32 mouse cellular contexts compared by ENCODE assay signal in genomic region chr3:153817376-153817890, GRCm38 (mm10). TPM values are rescaled to one million over a fixed set of nuclear protein-coding genes. Genes with fewer than 3 reads are reported as not detected.
DNase-seq lines count a peak whose midpoint lies in the region; ATAC-seq lines count a peak whose summit lies in the region.
"Had no signal": no experiment of that assay in that cellular context is flagged by ENCODE, and none has a peak within 500 bp of the region (broad histone marks: within the 10 kb centered on the region; RNA-seq: fewer than 3 reads in every experiment).

No protein-coding gene starts in this region.

- H3K4me2 ChIP-seq in forebrain, embryonic 14.5 days (ENCODE audit: low read length), result no peak overlapping the region
- H3K4me2 ChIP-seq in liver, embryonic 13.5 days, result no peak overlapping the region
- H3K4me2 ChIP-seq: embryonic facial prominence, embryonic 15.5 days; forebrain, embryonic 13.5 days; heart, embryonic 12.5 days; hindbrain, embryonic 14.5 days; limb, embryonic 15.5 days; liver, embryonic 15.5 days; lung, embryonic 15.5 days; midbrain, embryonic 15.5 days; neural tube, embryonic 15.5 days had no signal

- DNase-seq in forebrain, embryonic 10.5 days (ENCODE audit: extremely low spot score, low spot score), result no peak
- DNase-seq in forebrain, embryonic 14.5 days (ENCODE audit: low spot score), result no peak
- no peak for DNase-seq in liver, embryonic 13.5 days
- DNase-seq in liver, result no peak
- peak; percentile 29 for DNase-seq in kidney, postnatal 14 days
- no peak for DNase-seq in cerebellum, postnatal 10 days
- DNase-seq in gastrocnemius, postnatal 10 days, result no peak
- DNase-seq: adrenal gland, postnatal 25 days; cerebellum, adult 11-12 months; cerebellum, adult 9-11 months; gastrocnemius, postnatal 36 days; heart, adult 2 months; heart, postnatal 4 days; right cerebral cortex, postnatal 14 days; spleen, adult 18-20 months; thymus, postnatal 14 days had no signal

- H3K27me3 ChIP-seq in forebrain, embryonic 10.5 days (ENCODE audit: poor library complexity, severe bottlenecking), result no peaks in the 10 kb centered on the region
- no peaks in the 10 kb centered on the region for H3K27me3 ChIP-seq in forebrain, embryonic 14.5 days (replicated peaks; ENCODE audit: control insufficient read depth, insufficient read depth, low read length)
- H3K27me3 ChIP-seq in liver, embryonic 13.5 days, result no peaks in the 10 kb centered on the region
- H3K27me3 ChIP-seq: embryonic facial prominence, embryonic 15.5 days; forebrain, embryonic 13.5 days; heart, embryonic 12.5 days; limb, embryonic 15.5 days; liver, embryonic 15.5 days; lung, embryonic 15.5 days; midbrain, embryonic 15.5 days; neural tube, embryonic 15.5 days had no signal

- ATAC-seq in forebrain, embryonic 14.5 days, result no peak
- no peak for ATAC-seq in liver, embryonic 13.5 days (ENCODE audit: low read depth)
- ATAC-seq: forebrain, embryonic 13.5 days; inflammation-experienced regulatory T-cells, adult 6 months; midbrain, embryonic 15.5 days had no signal

- H3K4me1 ChIP-seq in forebrain, embryonic 10.5 days, result peaks cover 8% of the 10 kb centered on the region; the same call in 1 of the 2 replicates
- H3K4me1 ChIP-seq in forebrain, embryonic 14.5 days (ENCODE audit: control insufficient read depth, insufficient read depth, low read length), result no peaks in the 10 kb centered on the region
- H3K4me1 ChIP-seq in liver, embryonic 13.5 days (replicated peaks), result peaks cover 24% of the 10 kb centered on the region
- H3K4me1 ChIP-seq: embryonic facial prominence, embryonic 15.5 days; forebrain, embryonic 13.5 days; heart, embryonic 12.5 days; limb, embryonic 10.5 days; limb, embryonic 15.5 days; lung, embryonic 15.5 days; midbrain, embryonic 15.5 days; neural tube, embryonic 15.5 days had no signal

- no peaks in the 10 kb centered on the region for H3K9me3 ChIP-seq in forebrain, embryonic 10.5 days
- no peaks in the 10 kb centered on the region for H3K9me3 ChIP-seq in forebrain, embryonic 14.5 days (replicated peaks; ENCODE audit: control insufficient read depth, low read length)
- no peaks in the 10 kb centered on the region for H3K9me3 ChIP-seq in liver, embryonic 13.5 days (replicated peaks)
- H3K9me3 ChIP-seq: embryonic facial prominence, embryonic 15.5 days; forebrain, embryonic 13.5 days; G1E; limb, embryonic 10.5 days; limb, embryonic 15.5 days; liver, embryonic 15.5 days; lung, embryonic 15.5 days; midbrain, embryonic 10.5 days; midbrain, embryonic 15.5 days; neural tube, embryonic 15.5 days had no signal

- H3K27ac ChIP-seq in forebrain, embryonic 10.5 days, result peak overlapping the region; percentile 51
- H3K27ac ChIP-seq in forebrain, embryonic 14.5 days (ENCODE audit: low read depth, low read length), result no peak overlapping the region
- peak overlapping the region; percentile 11; the same call in 1 of the 2 replicates for H3K27ac ChIP-seq in liver, embryonic 13.5 days
- H3K27ac ChIP-seq: embryonic facial prominence, embryonic 15.5 days; forebrain, embryonic 13.5 days; heart, adult 2 months; hindbrain, embryonic 14.5 days; kidney, postnatal 0 days; limb, embryonic 10.5 days; limb, embryonic 15.5 days; liver, embryonic 15.5 days; lung, embryonic 15.5 days; midbrain, embryonic 10.5 days; midbrain, embryonic 15.5 days; neural tube, embryonic 15.5 days had no signal

- H3K9ac ChIP-seq in forebrain, embryonic 14.5 days (ENCODE audit: low read length), result no peak overlapping the region
- no peak overlapping the region for H3K9ac ChIP-seq in liver, embryonic 13.5 days
- H3K9ac ChIP-seq: embryonic facial prominence, embryonic 15.5 days; forebrain, embryonic 13.5 days; heart, embryonic 12.5 days; hindbrain, embryonic 14.5 days; limb, embryonic 15.5 days; liver, embryonic 15.5 days; lung, embryonic 15.5 days; midbrain, embryonic 15.5 days; neural tube, embryonic 15.5 days had no signal

- WGBS in forebrain, embryonic 10.5 days, result 91% methylated on average over 9 of the region's 9 CpGs
- 86% methylated on average over 9 of the region's 9 CpGs for WGBS in forebrain, embryonic 14.5 days
- 74% methylated on average over 9 of the region's 9 CpGs for WGBS in liver, embryonic 13.5 days (ENCODE audit: insufficient replicate concordance)

- H3K4me3 ChIP-seq in forebrain, embryonic 10.5 days, result no peak overlapping the region
- H3K4me3 ChIP-seq in forebrain, embryonic 14.5 days (ENCODE audit: low read depth, low read length), result no peak overlapping the region
- no peak overlapping the region for H3K4me3 ChIP-seq in liver, embryonic 13.5 days (replicated peaks)
- H3K4me3 ChIP-seq: embryonic facial prominence, embryonic 15.5 days; forebrain, embryonic 13.5 days; heart, adult 2 months; heart, embryonic 12.5 days; limb, embryonic 10.5 days; limb, embryonic 15.5 days; liver, embryonic 15.5 days; lung, embryonic 15.5 days; midbrain, embryonic 10.5 days; midbrain, embryonic 15.5 days; neural tube, embryonic 15.5 days had no signal

- H3K36me3 ChIP-seq in forebrain, embryonic 10.5 days (replicated peaks), result no peaks in the 10 kb centered on the region
- no peaks in the 10 kb centered on the region for H3K36me3 ChIP-seq in forebrain, embryonic 14.5 days (ENCODE audit: control insufficient read depth, insufficient read depth, low read length)
- no peaks in the 10 kb centered on the region for H3K36me3 ChIP-seq in liver, embryonic 13.5 days
- H3K36me3 ChIP-seq: embryonic facial prominence, embryonic 15.5 days; G1E; heart, embryonic 12.5 days; limb, embryonic 10.5 days; limb, embryonic 15.5 days; liver, embryonic 15.5 days; lung, embryonic 15.5 days; midbrain, embryonic 10.5 days; midbrain, embryonic 15.5 days; neural tube, embryonic 15.5 days had no signal

RNA-seq across cellular contexts. Expression of gene Asb17, which starts 26.6 kb away (rescaled TPM):
- 0.58 and 0.76 TPM in 2 replicates for polyA plus RNA-seq in forebrain, embryonic 10.5 days (2016; fragmentation: Nextera tagmentation; extraction: Ambion mirVana)
- polyA plus RNA-seq in forebrain, embryonic 14.5 days (2014; fragmentation: Nextera tagmentation; extraction: Ambion mirVana), result not detected in 2 replicates
- polyA plus RNA-seq in liver, embryonic 13.5 days (2015; fragmentation: Nextera tagmentation; extraction: Ambion mirVana), result 6.4 TPM in 2 replicates
- not detected for total RNA-seq in gastrocnemius, postnatal 10 days (2021)
- total RNA-seq: adrenal gland, postnatal 25 days; gastrocnemius, postnatal 36 days; heart, adult 2 months; heart, postnatal 4 days; layer of hippocampus, adult 8-10 months; left cerebral cortex, adult 8-10 months had no signal
- polyA plus RNA-seq: forebrain, embryonic 13.5 days; heart, adult 2 months; hindbrain, embryonic 14.5 days; inflammation-experienced regulatory T-cells, adult 6 months; kidney, postnatal 0 days; neural tube, embryonic 15.5 days had no signal
